Mouse (Mus musculus) E14TG2a.4 (cell line): ENCODE measurements at regions not wholly inside any gene's neighbourhood (a gene's known extent, or its start where the extent isn't known, plus 50 kb on each side); places are given as distances from the start of the nearest gene placed in this dataset.

Experiments
- CTCF ChIP-seq: conservative IDR thresholded peaks from 2 replicates; pipeline ENCODE4 v1.5.1; 2014; ENCODE audit warnings: low read length
- POU5F1 ChIP-seq: IDR thresholded peaks from 2 replicates; pipeline ENCODE4 v1.6.1; 2014; ENCODE audit warnings: low read length, borderline replicate concordance

- no peak for TF ChIP-seq CTCF
- no peak for TF ChIP-seq POU5F1
These were observed 109.6 kb upstream of the Abcb5 start for GRCm38 (mm10) chr12:119075825-119076224.
